ENCODE assay signal across 9 mouse cellular contexts in the genomic region with DNA sequence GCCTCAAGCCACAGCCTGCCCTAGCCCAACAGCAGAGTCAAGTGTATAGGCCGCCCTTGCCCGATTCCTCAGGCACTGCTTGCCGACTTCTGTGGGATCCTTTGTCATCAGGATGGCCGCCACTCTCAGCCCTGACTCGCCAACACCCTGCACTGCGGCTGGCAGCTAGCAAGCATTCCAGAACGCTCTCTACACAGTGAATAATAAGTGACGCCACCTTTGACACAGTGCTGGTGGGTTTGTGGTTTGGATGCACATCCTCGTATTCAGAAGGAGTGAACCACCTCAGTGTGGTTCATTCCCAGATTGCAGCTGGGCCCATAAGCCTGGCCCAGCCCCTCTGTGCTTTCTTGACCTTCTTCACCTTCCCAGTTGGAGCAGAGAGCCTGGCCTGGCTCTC. TPM values are rescaled to one million over a fixed set of nuclear protein-coding genes. Genes with fewer than 3 reads are reported as not detected.
A peak's percentile ranks its signal among the peaks of the same experiment; 100 is the strongest.
DNase-seq lines count a peak whose midpoint lies in the region; ATAC-seq lines count a peak whose summit lies in the region.
"Had no signal": no experiment of that assay in that cellular context is flagged by ENCODE, and none has a peak within 500 bp of the region (broad histone marks: within the 10 kb centered on the region; RNA-seq: fewer than 3 reads in every experiment).

No protein-coding gene starts in this region.

- WGBS in forebrain, embryonic 14.5 days = 57% methylated on average over 9 of the region's 9 CpGs
- WGBS in limb, embryonic 15.5 days = 58% methylated on average over 9 of the region's 9 CpGs

- peaks cover 3% of the 10 kb centered on the region; the same call in 1 of the 2 replicates for H3K36me3 ChIP-seq in forebrain, embryonic 14.5 days (ENCODE audit: control insufficient read depth, insufficient read depth, low read length)
- peaks cover 12% of the 10 kb centered on the region; the same call in 1 of the 2 replicates for H3K36me3 ChIP-seq in limb, embryonic 15.5 days

- peak; percentile 94 for DNase-seq in heart, adult 11 months
- no peak for DNase-seq in heart, adult 18-20 months
- peak; percentile 37 for DNase-seq in 416B (ENCODE audit: low read depth)
- DNase-seq in forebrain, embryonic 14.5 days (ENCODE audit: low spot score) = no peak
- DNase-seq in left cerebral cortex, adult 9 months (ENCODE audit: low spot score in 2 of 2) = no peak
- DNase-seq in urinary bladder, adult 2 months (ENCODE audit: low spot score) = no peak
- DNase-seq in retina, embryonic 14.5 days (ENCODE audit: low spot score) = no peak
- DNase-seq: spleen, adult 18-20 months had no signal

- no peak overlapping the region for H3K4me2 ChIP-seq in forebrain, embryonic 14.5 days (ENCODE audit: low read length)
- H3K4me2 ChIP-seq in limb, embryonic 15.5 days = no peak overlapping the region

- ATAC-seq in forebrain, embryonic 14.5 days = no peak
- ATAC-seq in limb, embryonic 15.5 days (ENCODE audit: insufficient number of reproducible peaks, low FRiP score, low TSS enrichment, low read depth) = no peak

- no peak overlapping the region for H3K4me3 ChIP-seq in forebrain, embryonic 14.5 days (ENCODE audit: low read depth, low read length)
- H3K4me3 ChIP-seq in limb, embryonic 15.5 days = no peak overlapping the region

- H3K27me3 ChIP-seq in forebrain, embryonic 14.5 days (replicated peaks; ENCODE audit: control insufficient read depth, insufficient read depth, low read length) = no peaks in the 10 kb centered on the region
- H3K27me3 ChIP-seq in limb, embryonic 15.5 days = no peaks in the 10 kb centered on the region

- peak overlapping the region; percentile 25; the same call in 1 of the 2 replicates for H3K9ac ChIP-seq in forebrain, embryonic 14.5 days (ENCODE audit: low read length)
- H3K9ac ChIP-seq in limb, embryonic 15.5 days = no peak overlapping the region; the same call in 1 of the 2 replicates

- peaks cover 81% of the 10 kb centered on the region for H3K4me1 ChIP-seq in forebrain, embryonic 14.5 days (ENCODE audit: control insufficient read depth, insufficient read depth, low read length)
- H3K4me1 ChIP-seq in limb, embryonic 15.5 days = peaks cover 99% of the 10 kb centered on the region

- H3K9me3 ChIP-seq in forebrain, embryonic 14.5 days (replicated peaks; ENCODE audit: control insufficient read depth, low read length) = no peaks in the 10 kb centered on the region
- H3K9me3 ChIP-seq in limb, embryonic 15.5 days = no peaks in the 10 kb centered on the region

- peak overlapping the region; percentile 55; the same call in 1 of the 2 replicates for H3K27ac ChIP-seq in forebrain, embryonic 14.5 days (ENCODE audit: low read depth, low read length)
- H3K27ac ChIP-seq in limb, embryonic 15.5 days = peak overlapping the region; percentile 59

RNA-seq across cellular contexts. Expression of gene Zmiz1, which starts 17.1 kb away (rescaled TPM):
- total RNA-seq in heart, adult 18-20 months (2021) = 10 to 100 TPM; 32.5 to 38.5 TPM
- polyA plus RNA-seq in forebrain, embryonic 14.5 days (2014; fragmentation: Nextera tagmentation; extraction: Ambion mirVana) = 37.0 and 43.8 TPM in 2 replicates
- polyA plus RNA-seq in limb, embryonic 15.5 days (2015; fragmentation: Nextera tagmentation; extraction: Ambion mirVana) = 41.9 and 50.5 TPM in 2 replicates
- 15.3 and 31.4 TPM in 2 replicates for polyA plus RNA-seq in urinary bladder, adult 2 months (2012; rRNA removed)

Comparison
In these comparisons a context has a peak if more than half of its experiments do, and no peak if none do; other contexts are left out.
1. DNase-seq: peak in heart, adult 11 months (single experiment) and 416B (single experiment); none in heart, adult 18-20 months (0 of 2), forebrain, embryonic 14.5 days (single experiment), left cerebral cortex, adult 9 months (0 of 2), urinary bladder, adult 2 months (single experiment) and retina, embryonic 14.5 days (single experiment).